Comparison of ENCODE assay signal across 20 mouse cellular contexts in genomic region chr2:79291922-79292321, GRCm38 (mm10).
"Had no signal": no experiment of that assay in that cellular context is flagged by ENCODE, and none has a peak within 500 bp of the region (broad histone marks: within the 10 kb centered on the region; RNA-seq: fewer than 3 reads in every experiment).

No protein-coding gene starts in this region.

- DNase-seq: kidney, adult 18-20 months; kidney, adult 9 months; kidney, postnatal 14 days; kidney, postnatal 4 days; lung, adult 18-20 months; lung, postnatal 10 days; lung, postnatal 36 days; midbrain, embryonic 14.5 days; right cerebral cortex, postnatal 25 days; spleen, adult 18-20 months; thymus, postnatal 25 days had no signal

- ATAC-seq: intestine, embryonic 16.5 days; liver, embryonic 12.5 days had no signal

- H3K36me3 ChIP-seq: limb, embryonic 15.5 days; lung, embryonic 15.5 days; midbrain, embryonic 10.5 days; stomach, embryonic 15.5 days had no signal

- H3K4me1 ChIP-seq: liver, embryonic 12.5 days; liver, embryonic 15.5 days; lung, embryonic 15.5 days; megakaryocyte, embryonic 14.5 days; stomach, embryonic 15.5 days had no signal

- H3K27me3 ChIP-seq: limb, embryonic 15.5 days; liver, embryonic 12.5 days; liver, embryonic 15.5 days; lung, embryonic 15.5 days; megakaryocyte, embryonic 14.5 days; stomach, embryonic 15.5 days had no signal

- H3K4me3 ChIP-seq: left cerebral cortex, adult 2 months; limb, embryonic 15.5 days; liver, embryonic 12.5 days; liver, embryonic 15.5 days; lung, embryonic 15.5 days; megakaryocyte, embryonic 14.5 days; midbrain, embryonic 10.5 days; stomach, embryonic 15.5 days had no signal

- H3K9ac ChIP-seq: limb, embryonic 15.5 days; liver, embryonic 12.5 days; liver, embryonic 15.5 days; lung, embryonic 15.5 days; stomach, embryonic 15.5 days had no signal

- H3K4me2 ChIP-seq: limb, embryonic 15.5 days; liver, embryonic 12.5 days; liver, embryonic 15.5 days; lung, embryonic 15.5 days; stomach, embryonic 15.5 days had no signal

- H3K27ac ChIP-seq: left cerebral cortex, adult 2 months; limb, embryonic 15.5 days; liver, embryonic 12.5 days; liver, embryonic 15.5 days; lung, embryonic 15.5 days; midbrain, embryonic 10.5 days; stomach, embryonic 15.5 days had no signal

- H3K9me3 ChIP-seq: limb, embryonic 15.5 days; liver, embryonic 12.5 days; liver, embryonic 15.5 days; lung, embryonic 15.5 days; megakaryocyte, embryonic 14.5 days; midbrain, embryonic 10.5 days; stomach, embryonic 15.5 days had no signal
